Mouse (Mus musculus): Measurements from ENCODE around the gene Nup188.

Gene Nup188

GRCm38 (mm10) chr2:30365281-30366069, 79.3 kb downstream of the Nup188 start:
- TF ChIP-seq GATA4 (IDR thresholded peaks at IDR 0.05; ENCODE audit: insufficient replicate concordance, low read length): peak; percentile 19; the same call in 1 of the 2 replicates

DNA sequence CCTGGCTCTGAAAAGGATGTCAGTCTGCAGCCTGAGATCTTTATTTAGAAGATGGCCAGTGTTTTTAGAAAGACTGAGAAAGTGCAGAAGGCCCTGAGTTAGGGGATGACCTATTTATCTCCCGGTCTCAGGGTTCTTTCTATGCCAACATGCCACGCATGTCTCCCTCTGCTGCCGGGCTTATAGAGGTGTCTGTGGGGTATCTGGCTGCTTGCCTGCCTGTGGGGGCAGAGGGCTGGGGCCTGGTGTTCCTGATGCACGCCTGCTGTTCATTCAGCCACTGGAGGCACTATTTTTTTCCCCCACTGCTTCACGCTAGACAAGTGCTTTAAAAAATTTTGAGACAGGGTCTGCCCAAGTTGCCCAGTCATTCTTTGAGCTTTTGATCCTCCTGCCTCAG, 80.0 kb downstream of the Nup188 start:
- no peak for TF ChIP-seq GATA4 (IDR thresholded peaks at IDR 0.05; ENCODE audit: insufficient replicate concordance, low read length)

- TF ChIP-seq GATA4 (IDR thresholded peaks at IDR 0.05; ENCODE audit: insufficient replicate concordance, low read length): no peak
Measured at GRCm38 (mm10) chr2:30371544-30371943, 85.3 kb downstream of the Nup188 start.

DNA sequence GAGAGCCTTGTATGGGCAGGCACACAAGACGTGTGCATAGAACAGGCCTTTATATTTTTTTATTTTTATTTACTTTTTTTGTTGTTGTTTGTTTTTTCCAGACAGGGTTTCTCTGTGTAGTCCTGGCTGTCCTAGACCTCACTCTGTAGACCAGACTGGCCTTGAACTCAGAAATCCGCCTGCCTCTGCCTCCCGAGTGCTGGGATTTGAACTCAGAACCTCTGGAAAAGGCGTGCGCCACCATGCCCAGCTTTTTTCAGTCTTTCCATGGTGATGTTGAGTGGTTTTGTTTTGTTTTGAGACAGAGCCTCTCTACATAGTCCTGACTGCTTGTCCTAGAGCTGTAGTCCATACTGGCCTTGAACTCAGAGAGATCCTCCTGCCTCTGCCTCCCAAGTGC, 86.5 kb downstream of the Nup188 start:
- TF ChIP-seq GATA4 (IDR thresholded peaks at IDR 0.05; ENCODE audit: insufficient replicate concordance, low read length): no peak

DNA sequence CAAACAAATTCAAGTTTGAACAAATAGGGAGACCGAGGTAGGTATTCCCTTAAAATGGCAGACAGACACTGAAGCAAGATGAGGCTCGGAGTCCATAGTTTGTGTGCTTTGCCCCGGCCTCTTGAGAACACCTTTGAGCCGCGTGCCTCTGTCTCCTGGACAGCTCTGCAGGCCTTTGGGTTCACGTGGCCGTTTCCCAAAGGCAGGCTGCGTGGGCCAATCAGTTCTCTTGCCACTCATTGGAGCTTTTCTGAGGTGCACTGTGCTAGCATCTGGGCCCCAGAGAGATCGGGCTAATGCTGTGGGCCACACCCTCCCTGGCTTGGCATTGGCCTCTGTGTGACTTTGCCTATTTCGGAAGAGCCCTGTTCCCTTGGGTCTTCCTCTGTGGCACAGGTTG, 89.7 kb downstream of the Nup188 start:
- no peak for TF ChIP-seq GATA4 (IDR thresholded peaks at IDR 0.05; ENCODE audit: insufficient replicate concordance, low read length)

DNA sequence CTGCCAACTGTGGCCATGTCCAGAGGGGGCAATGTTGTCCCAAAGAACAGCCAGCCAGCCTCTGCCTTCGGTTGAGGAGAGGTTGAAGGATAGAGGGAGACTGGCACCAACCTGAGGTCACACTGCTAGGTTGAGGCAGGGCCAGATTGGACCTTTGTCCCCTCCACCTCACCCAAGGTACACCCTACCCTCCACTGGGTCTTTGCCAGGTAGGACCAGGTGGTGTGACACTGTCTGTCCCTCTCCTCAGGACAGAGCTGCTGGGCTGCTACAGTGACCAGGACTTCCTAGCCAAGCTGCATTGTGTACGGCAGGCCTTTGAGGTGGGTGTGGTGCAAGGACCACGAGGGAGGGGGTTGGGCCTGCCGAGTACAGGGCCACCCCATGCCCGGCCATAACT, 91.5 kb downstream of the Nup188 start:
- TF ChIP-seq GATA4 (IDR thresholded peaks at IDR 0.05; ENCODE audit: insufficient replicate concordance, low read length): no peak

GRCm38 (mm10) chr2:30379307-30379706, 93.1 kb downstream of the Nup188 start:
- TF ChIP-seq GATA4 (IDR thresholded peaks at IDR 0.05; ENCODE audit: insufficient replicate concordance, low read length): no peak

- TF ChIP-seq GATA4 (IDR thresholded peaks at IDR 0.05; ENCODE audit: insufficient replicate concordance, low read length): no peak
Measured at GRCm38 (mm10) chr2:30380564-30381376, 94.6 kb downstream of the Nup188 start.

GRCm38 (mm10) chr2:30381377-30381725, 95.2 kb downstream of the Nup188 start:
- no peak for TF ChIP-seq GATA4 (IDR thresholded peaks at IDR 0.05; ENCODE audit: insufficient replicate concordance, low read length)

- no peak for TF ChIP-seq GATA4 (IDR thresholded peaks at IDR 0.05; ENCODE audit: insufficient replicate concordance, low read length)
Measured at GRCm38 (mm10) chr2:30384814-30385213, 98.6 kb downstream of the Nup188 start.

DNA sequence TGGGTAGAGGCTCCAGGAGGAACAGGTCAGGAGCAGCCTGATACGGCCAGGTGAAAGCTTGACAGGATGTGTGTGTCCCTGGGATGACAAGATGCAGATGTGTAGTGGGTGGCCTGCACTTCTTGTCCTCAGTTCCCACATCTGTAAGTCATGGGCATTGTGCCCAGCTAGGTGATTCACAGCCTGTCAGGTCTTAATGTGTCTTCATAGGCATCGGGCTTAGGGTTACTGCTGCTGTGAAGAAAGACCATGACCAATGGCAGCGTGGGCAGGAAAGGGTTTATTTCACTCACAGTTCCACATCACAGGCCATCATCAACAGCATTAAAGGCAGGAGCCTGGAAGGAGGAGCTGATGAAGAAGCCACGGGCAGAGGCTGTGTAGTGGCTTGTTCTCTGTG, 99.4 kb downstream of the Nup188 start:
- TF ChIP-seq GATA4 (IDR thresholded peaks at IDR 0.05; ENCODE audit: insufficient replicate concordance, low read length): no peak

- TF ChIP-seq GATA4 (IDR thresholded peaks at IDR 0.05; ENCODE audit: insufficient replicate concordance, low read length): no peak
Measured at GRCm38 (mm10) chr2:30386913-30387312, 100.7 kb downstream of the Nup188 start.

DNA sequence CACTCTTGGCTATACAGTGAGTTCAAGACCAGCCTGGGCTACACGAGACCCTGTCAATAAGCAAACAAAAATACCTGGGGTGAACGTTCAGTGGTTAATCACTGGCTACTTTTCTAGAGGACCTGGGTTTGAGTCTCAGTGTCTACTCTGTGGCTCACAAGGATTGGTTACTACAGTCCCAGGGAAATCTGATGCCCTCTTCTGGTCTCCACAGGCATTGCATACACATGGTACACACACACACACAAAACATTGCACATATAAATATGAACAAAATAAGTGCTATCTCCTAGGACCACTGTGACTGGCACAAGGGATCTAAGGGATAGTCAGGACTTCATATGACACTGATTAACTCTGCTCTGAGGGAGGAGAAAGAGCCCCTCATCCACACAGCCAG, 102.8 kb downstream of the Nup188 start:
- TF ChIP-seq GATA4 (IDR thresholded peaks at IDR 0.05; ENCODE audit: insufficient replicate concordance, low read length): no peak

- TF ChIP-seq GATA4 (IDR thresholded peaks at IDR 0.05; ENCODE audit: insufficient replicate concordance, low read length): no peak
Measured at GRCm38 (mm10) chr2:30392114-30392576, 105.9 kb downstream of the Nup188 start, which contains the start of gene Dolpp1. Gene Dolpp1 (plus strand): TSS chr2:30392254.

- no peak for TF ChIP-seq GATA4 (IDR thresholded peaks at IDR 0.05; ENCODE audit: insufficient replicate concordance, low read length)
Measured at GRCm38 (mm10) chr2:30392577-30393369, 106.6 kb downstream of the Nup188 start.

DNA sequence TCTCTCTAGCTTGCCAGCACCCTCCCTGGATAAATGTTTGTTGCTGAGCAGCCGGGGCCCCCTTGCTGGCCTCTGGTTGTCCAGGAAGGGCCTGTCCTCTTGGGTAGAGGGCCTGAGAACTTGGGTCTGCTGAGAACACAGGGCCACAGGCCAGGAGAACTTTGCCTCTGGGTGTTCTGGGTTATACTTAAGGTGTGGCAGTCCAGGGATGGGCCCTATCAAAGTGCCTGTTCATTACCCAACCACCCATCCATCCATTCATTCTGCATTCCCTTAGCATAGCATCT, 107.1 kb downstream of the Nup188 start:
- TF ChIP-seq GATA4 (IDR thresholded peaks at IDR 0.05; ENCODE audit: insufficient replicate concordance, low read length): no peak
